Mouse (Mus musculus) ES-E14 (cell line): ENCODE data around the gene Stox1. TPM values are rescaled to one million over a fixed set of nuclear protein-coding genes. Genes with fewer than 3 reads are reported as not detected.
"Not testable (repeated sequence)": the region's sequence is repeated elsewhere in the genome, so short reads cannot be mapped to it uniquely, and the experiment has no call there.

ENCODE experiments used
- DNase-seq: peaks from one replicate; pipeline ENCODE4 v3.0.0-alpha.2; 2013; ENCODE audit warnings: low read depth, low spot score
- H3K27ac ChIP-seq: 2 replicates; pipeline ENCODE4 v1.5.1; 2012; ENCODE audit warnings: low read depth, mild to moderate bottlenecking, low read length, moderate library complexity, mixed read lengths; ENCODE audit not compliant: poor library complexity, insufficient read depth, severe bottlenecking
- H3K36me3 ChIP-seq: 2 replicates; pipeline ENCODE4 v1.6.1; 2012; ENCODE audit warnings: mild to moderate bottlenecking, low read length, moderate library complexity, mixed read lengths; ENCODE audit not compliant: control insufficient read depth, poor library complexity, insufficient read depth, severe bottlenecking
- H3K4me1 ChIP-seq, 2 experiments: fragments of 150-350 bp in 1 of 2; sonication (generic) in 1 of 2; 2 replicates each; pipeline ENCODE4 v1.6.1; 2012; ENCODE audit warnings: low read length in 2 of 2, mild to moderate bottlenecking in 1 of 2, mixed read lengths in 1 of 2; ENCODE audit not compliant: control insufficient read depth in 2 of 2, insufficient read depth in 2 of 2, poor library complexity in 1 of 2
- H3K4me3 ChIP-seq, 2 experiments: fragments of 150-350 bp in 1 of 2; sonication (generic) in 1 of 2; 2 replicates each; pipeline ENCODE4 v1.5.1; 2012; ENCODE audit warnings: low read length in 2 of 2, low read depth in 1 of 2, mild to moderate bottlenecking in 1 of 2, mixed read lengths in 1 of 2; ENCODE audit not compliant: insufficient read depth in 1 of 2, poor library complexity in 1 of 2, severe bottlenecking in 1 of 2
- H3K9ac ChIP-seq: 2 replicates; pipeline ENCODE4 v1.6.1; 2012; ENCODE audit warnings: low read depth, mild to moderate bottlenecking, low read length, mixed read lengths; ENCODE audit not compliant: poor library complexity, insufficient read depth, severe bottlenecking
- H3K9me3 ChIP-seq: fragments of 150-350 bp; sonication (generic); 2 replicates; pipeline ENCODE4 v1.6.1; 2012; ENCODE audit warnings: low read depth, mild to moderate bottlenecking, low read length; ENCODE audit not compliant: control insufficient read depth, insufficient read depth
- CHD2 ChIP-seq: IDR thresholded peaks from 2 replicates; pipeline ENCODE4 v1.6.1; 2014; ENCODE audit warnings: mild to moderate bottlenecking, low read depth, low read length, inconsistent platforms
- HCFC1 ChIP-seq: IDR thresholded peaks from 2 replicates; pipeline ENCODE4 v1.6.1; 2012; ENCODE audit warnings: low read length, inconsistent platforms, borderline replicate concordance; ENCODE audit not compliant: insufficient read depth
- MAFK ChIP-seq: IDR thresholded peaks from 2 replicates; pipeline ENCODE4 v1.6.1; 2014; ENCODE audit warnings: mild to moderate bottlenecking, low read depth, low read length, inconsistent platforms; ENCODE audit not compliant: insufficient read depth
- ZC3H11A ChIP-seq: IDR thresholded peaks from 2 replicates; pipeline ENCODE4 v1.6.1; 2012; ENCODE audit warnings: low read depth, mild to moderate bottlenecking, inconsistent platforms, low read length, borderline replicate concordance
- ZNF384 ChIP-seq: IDR thresholded peaks from 2 replicates; pipeline ENCODE4 v1.6.1; 2012; ENCODE audit warnings: low read depth, low read length, inconsistent platforms
- in situ Hi-C, 2 experiments: fragments of 600-800 bp; cut with MboI; formaldehyde crosslinking; loops; one replicate each; pipeline ENCODE4 v1.15.1; 2025; ENCODE audit warnings: low sequenced_read_pairs in 2 of 2, inconsistent platforms in 1 of 2; ENCODE audit not compliant: unreplicated experiment in 2 of 2
- total RNA-seq: library from RNA; depleted of rRNA; stranded (reverse); fragments of 300-350 nt; gene quantifications from 2 replicates; pipeline ENCODE4 v1.2.3, GENCODE M21; 2012

Stox1 gene
- total RNA-seq, 1 experiment: 0.76 TPM

DNA sequence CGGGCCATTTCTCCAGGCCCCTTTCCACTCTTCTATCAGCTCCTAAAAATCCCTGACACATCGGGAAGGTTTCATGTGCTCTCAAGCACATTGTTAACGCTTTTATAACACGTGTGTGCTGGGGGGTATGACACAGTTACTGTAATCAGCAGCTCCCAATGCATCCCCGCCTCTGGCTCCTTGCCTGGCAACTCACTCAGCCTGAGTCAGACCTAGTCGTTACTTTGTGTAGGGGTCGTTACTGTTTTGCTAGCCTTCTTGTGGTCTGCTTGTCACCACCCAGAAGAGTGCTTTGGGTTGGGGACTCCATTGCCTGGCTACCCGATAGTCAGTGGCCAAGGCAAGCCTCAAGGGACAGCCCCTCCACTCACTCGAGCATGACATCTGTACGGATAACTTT lies 4.9 kb upstream of the Stox1 start:
- Histone ChIP-seq H3K4me3 (no peak overlapping the region), H3K9ac (no peak overlapping the region), H3K36me3 (no peaks in the 10 kb centered on the region), H3K9me3 (no peaks in the 10 kb centered on the region), H3K4me1 (no peaks in the 10 kb centered on the region; a peak in 1 of 4 replicates), H3K27ac (no peak overlapping the region)
- DNase-seq: no peak
- in situ Hi-C loops: no loop called here
- TF ChIP-seq MAFK: no peak
- TF ChIP-seq ZC3H11A: no peak
- no peak for TF ChIP-seq HCFC1
- no peak for TF ChIP-seq ZNF384
- no peak for TF ChIP-seq CHD2

DNA sequence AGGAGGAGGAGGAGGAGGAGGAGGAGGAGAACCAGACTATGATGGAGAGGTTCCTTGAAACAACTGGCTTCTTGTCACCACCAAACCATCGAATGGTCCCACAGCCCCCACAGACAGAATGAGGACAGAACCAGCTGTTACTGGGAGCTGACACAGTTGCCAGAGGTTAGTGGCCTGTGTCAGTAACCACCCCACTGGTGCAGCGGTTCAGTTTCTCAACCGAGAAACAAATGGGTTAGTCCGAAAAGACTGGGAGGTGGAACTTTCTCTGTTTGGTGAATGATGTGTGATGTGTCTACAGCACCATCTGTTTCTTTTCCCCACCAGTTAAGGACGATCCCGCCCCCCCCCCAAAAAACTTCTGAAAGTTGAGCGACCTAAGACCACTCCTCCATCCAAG lies 992 bp downstream of the Stox1 start:
- in situ Hi-C loops: no loop called here
- no peaks in the 10 kb centered on the region for H3K9me3 ChIP-seq
- H3K9ac ChIP-seq: no peak overlapping the region
- H3K4me1 ChIP-seq: peaks cover 0 to 5% of the 10 kb centered on the region in 2 experiments; a peak in 1 of 4 replicates
- no peak overlapping the region for H3K27ac ChIP-seq
- H3K4me3 ChIP-seq: no peak overlapping the region
- H3K36me3 ChIP-seq: no peaks in the 10 kb centered on the region
- TF ChIP-seq ZNF384 (no peak), MAFK (no peak), ZC3H11A (no peak), CHD2 (no peak), HCFC1 (no peak)
- no peak for DNase-seq

DNA sequence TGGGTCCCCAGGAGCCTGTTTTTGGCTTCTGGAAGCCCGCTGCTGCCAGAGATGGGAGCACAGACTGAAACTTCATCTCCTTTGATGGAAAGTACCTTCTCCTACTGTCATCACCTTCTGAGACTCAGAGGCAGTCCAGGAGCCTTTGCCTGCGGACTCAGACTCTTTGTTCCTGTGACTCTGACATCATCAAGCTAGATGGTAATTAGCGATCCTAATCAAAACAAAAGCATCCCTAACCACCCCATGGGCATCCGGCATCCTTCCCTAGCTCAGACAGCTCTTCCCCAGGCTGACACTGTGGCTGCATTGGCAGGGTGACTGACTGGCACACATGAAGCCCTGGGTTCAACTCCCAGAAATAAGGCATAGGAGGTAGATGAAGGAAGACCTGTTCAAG lies 3.2 kb downstream of the Stox1 start:
- in situ Hi-C loops: no loop called here
- Histone ChIP-seq H3K36me3 (no peaks in the 10 kb centered on the region), H3K9me3 (no peaks in the 10 kb centered on the region), H3K9ac (no peak overlapping the region), H3K4me3 (no peak overlapping the region), H3K4me1 (peaks cover 0 to 5% of the 10 kb centered on the region in 2 experiments; a peak in 1 of 4 replicates), H3K27ac (no peak overlapping the region)
- no peak for DNase-seq
- TF ChIP-seq CHD2 (no peak), ZNF384 (no peak), MAFK (no peak), HCFC1 (no peak), ZC3H11A (no peak)

GRCm38 (mm10) chr10:62720574-62720973 lies 5.4 kb downstream of the Stox1 start:
- H3K9ac ChIP-seq, H3K4me1 ChIP-seq, H3K36me3 ChIP-seq, H3K27ac ChIP-seq, DNase-seq, H3K4me3 ChIP-seq, in situ Hi-C loops, H3K9me3 ChIP-seq: not testable (repeated sequence)

GRCm38 (mm10) chr10:62713457-62713856 lies 12.5 kb downstream of the Stox1 start:
- H3K36me3 ChIP-seq: no peaks in the 10 kb centered on the region
- in situ Hi-C loops: no loop called here
- no peaks in the 10 kb centered on the region for H3K9me3 ChIP-seq
- no peaks in the 10 kb centered on the region for H3K4me1 ChIP-seq
- no peak overlapping the region for H3K27ac ChIP-seq
- no peak for DNase-seq
- H3K4me3 ChIP-seq: no peak overlapping the region
- H3K9ac ChIP-seq: no peak overlapping the region
- no peak for TF ChIP-seq MAFK
- TF ChIP-seq ZNF384: no peak
- no peak for TF ChIP-seq HCFC1
- TF ChIP-seq CHD2: no peak
- no peak for TF ChIP-seq ZC3H11A
